Mouse (Mus musculus): ENCODE measurements around the gene Atrnl1. TPM values are rescaled to one million over a fixed set of nuclear protein-coding genes. Genes with fewer than 3 reads are reported as not detected.
A peak's percentile ranks its signal among the peaks of the same experiment; 100 is the strongest.
"Not testable (repeated sequence)": the region's sequence is repeated elsewhere in the genome, so short reads cannot be mapped to it uniquely, and the experiment has no call there.

Atrnl1 gene
- total RNA-seq, 2 experiments from 2014 or later = 25.3 to 33.2 TPM

DNA sequence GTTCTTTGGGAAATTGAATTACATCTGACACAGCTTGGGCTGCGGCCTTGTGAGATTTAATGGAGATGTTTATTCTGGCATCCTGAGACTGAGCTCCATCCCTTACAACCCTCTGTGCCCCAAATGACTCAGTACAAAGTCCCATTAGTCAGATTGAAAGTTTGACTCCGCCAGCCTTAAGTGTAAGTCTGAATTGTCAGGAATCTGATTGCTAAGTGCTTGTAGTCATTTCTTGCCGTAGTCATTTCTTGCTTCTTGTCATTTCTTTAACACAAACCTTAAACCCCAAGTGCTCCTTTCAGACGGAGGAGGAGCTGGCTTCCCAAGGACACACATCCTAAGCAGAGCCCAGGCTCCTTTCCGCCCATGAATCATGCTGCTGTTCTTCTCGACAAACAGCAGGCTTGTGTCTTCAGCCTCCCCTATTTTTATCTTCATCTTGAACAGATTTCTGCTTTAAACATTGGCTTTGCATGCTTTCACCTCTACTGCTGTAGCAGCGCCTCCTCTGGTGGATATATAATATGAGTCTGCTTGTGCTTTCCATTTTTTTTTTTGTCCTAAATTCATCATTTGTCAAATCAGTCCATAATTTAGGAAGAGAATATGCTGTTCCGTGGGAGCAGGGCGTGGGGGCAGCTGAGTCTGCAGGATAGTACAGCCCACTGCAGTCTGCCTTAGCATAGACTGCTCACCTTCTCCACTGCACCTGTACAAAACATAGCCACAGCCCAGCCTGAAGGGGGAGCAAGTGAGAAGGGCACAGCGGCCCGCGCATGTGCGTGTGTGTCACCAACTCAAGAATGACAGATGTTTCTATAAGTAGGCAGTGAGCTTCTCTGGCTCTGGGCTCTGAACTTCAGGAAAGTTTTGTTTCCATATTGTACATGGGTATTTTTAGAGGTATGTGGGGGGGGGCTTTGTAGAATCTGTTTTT is 214.7 kb downstream of the Atrnl1 start:
- DNase-seq = no peak

DNA sequence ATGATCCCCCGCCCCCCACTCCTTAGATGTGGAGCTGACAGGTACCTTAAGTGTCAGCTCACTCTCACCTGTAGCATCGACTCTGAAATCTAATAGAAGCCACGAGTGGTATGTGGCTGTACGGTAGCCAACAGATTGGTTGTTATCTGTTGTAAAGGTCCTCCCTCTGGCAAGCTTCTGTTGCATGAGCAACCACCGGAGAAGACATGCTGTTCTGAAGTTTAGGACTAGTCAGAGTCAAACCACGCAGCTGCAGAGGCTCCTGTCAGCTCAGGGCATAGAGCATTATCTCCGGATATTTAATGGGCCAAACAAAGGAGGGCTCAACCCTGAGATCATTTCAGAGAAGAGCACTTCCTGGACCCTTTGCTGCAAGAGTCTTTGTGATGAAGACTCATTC is 222.2 kb downstream of the Atrnl1 start:
- DNase-seq = no peak

DNA sequence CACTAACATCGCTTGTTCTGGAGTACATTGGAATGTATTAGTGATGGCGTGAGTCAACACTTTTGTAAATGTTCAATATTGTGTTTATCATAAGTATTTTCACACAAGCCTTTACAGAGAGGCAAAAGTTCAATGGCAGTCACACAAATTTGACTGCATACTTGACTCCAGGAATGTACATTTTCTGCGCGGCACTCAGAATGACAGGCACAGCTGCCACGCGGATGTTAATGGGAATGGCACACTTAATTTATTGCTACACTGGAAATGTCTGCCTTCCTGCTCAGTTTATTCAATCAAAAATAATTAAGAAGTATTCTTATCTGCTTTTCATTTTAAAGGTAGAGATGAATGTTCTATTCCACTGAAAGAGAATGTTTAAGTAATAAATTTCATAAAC is 227.0 kb downstream of the Atrnl1 start:
- no peak for DNase-seq

DNA sequence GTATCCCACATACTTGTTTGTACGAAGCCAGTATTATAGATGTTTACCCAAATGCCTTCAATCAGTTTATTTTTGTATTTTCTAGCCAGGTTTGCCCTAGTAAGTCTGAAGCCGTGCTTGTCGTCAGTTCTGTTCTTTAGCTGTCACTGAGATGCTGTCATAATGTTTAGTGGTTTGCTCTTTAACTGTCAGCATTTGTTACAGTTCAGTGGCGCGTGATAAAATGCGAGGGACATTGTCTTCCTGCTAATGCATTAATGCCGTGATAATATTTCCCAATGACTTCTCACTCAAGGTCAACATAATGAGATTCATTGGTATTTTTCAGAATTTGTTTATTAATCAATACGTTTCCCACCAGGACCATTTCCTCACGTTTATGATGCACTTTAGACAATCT is 227.7 kb downstream of the Atrnl1 start:
- no peak for DNase-seq

DNA sequence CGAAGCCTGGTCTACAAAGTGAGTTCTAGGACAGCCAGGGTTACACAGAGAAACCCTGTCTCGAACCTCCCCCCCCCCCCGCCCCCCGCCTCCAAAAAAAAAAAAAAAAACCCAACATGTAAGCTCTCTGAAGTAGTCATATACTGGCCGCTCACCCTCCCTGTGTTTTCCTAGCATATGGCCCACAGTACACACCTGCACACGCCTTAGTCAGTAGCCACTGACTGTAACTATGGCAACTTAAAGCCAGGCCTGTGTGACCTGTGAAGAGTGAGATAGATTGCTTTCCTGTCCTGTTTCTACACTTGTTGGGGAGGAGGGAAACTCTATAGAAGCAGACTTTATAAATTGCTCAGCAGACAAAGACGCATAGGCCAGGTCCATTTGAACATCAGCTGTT is 239.1 kb downstream of the Atrnl1 start:
- no peak for DNase-seq

DNA sequence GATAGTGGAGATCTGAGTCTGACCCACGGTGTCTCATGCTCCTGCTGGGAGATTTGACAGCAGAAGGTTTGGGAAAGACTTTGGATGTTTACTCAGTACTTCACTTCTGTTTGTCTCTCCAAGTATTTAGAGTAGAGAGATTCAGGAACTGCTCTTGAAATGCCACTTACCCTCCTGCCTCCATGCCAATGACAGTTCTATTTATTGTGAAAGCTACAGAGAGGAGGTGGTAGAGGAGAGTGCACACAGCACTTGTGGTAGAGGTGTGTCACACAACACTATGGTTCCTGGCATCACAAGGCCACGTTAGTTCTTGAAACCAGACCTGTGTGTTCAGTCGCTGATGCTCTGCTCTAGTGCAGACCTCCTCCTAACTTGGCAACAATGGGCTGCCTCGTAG is 257.5 kb downstream of the Atrnl1 start:
- DNase-seq = no peak

DNA sequence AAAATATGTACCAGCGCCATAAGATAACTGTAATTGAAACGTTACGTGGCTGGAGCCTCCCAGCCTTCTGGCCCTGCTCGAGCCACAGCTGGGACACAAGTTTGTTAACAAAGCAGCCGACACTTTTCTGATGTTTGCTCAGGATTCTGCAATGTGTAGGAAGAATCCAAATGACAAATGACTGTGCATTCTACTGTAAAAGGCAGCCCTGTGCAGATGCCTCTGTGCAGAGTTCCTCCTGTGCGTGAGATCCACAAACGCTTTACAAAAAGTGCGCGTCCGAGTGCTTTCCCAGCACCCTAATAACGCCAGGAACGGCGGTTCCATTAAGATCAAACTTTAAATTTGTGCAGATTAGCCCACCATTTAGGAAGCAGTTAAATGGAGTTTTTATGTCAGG is 260.0 kb downstream of the Atrnl1 start:
- DNase-seq = no peak

DNA sequence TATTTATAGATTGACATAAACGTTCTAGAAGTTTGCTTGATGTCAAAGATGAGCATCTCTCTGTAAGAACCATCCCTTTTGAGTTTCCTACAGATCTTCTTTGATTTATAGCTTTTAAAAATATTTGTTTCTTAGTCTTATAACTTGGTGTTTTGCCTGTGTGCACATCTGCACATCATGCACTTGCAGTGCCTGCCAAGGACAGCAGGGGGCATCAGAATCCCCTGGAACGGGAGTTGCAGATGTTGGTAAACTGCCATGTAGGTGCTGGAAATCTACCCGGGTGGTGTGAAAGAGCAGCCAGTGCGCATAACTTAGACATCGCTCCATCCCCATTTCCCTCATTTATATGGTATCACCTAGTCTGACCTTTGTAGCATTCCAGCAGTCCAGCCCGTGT is 265.2 kb downstream of the Atrnl1 start:
- DNase-seq = peak; percentile 10

DNA sequence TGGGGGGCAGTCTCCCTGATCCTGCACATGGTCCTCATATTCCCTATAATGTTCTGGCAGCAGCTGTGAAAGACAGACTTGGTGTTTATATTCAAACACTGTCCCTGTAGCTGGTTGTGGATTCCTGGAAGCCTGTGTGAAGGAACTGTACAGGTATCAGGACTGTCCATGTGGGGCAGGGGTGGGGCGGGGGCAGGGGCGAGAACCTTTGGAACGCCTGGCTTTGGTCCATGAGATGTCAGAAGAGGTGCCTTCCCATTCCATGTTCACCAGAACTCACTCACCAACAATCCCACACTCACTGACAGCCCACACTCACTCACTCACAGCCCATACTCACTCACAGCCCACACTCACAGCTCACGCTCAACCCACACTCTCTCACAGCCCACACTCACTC is 266.5 kb downstream of the Atrnl1 start:
- no peak for DNase-seq

DNA sequence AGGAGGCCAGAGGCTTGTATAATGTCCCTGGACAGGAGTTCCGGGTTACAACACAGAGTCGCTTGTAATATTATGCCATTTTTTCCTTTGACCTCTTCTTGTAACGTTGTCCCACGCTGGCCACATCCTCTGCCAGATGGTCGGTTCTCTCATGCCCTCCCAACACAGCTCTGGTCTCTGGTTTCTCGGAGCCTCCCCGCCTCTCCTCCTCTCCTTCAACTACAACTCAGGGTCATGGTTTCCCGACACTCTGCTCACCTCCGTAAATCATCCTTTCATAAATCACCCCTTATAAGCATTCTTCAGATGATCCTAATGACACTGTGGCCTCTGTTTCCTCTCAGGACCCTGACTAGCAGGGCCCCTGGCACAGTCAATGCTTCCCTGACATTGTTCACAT is 267.7 kb downstream of the Atrnl1 start:
- DNase-seq = no peak

DNA sequence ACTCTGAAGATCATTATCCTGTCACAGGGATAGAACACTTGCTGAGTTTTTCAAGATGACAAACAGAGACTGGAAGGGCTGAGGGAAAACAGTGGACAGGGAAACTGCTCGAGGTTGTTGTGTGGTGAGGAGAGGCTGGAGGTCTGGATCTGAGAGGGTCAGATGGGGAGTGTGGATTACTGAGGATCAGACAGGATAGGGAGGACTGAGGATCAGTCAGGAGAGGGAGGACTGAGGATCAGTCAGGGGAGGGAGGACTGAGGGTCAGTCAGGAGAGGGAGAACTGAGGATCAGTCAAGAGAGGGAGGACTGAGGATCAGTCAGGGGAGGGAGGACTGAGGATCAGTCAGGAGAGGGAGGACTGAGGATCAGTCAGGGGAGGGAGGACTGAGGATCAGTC is 269.0 kb downstream of the Atrnl1 start:
- not testable (repeated sequence) for DNase-seq

DNA sequence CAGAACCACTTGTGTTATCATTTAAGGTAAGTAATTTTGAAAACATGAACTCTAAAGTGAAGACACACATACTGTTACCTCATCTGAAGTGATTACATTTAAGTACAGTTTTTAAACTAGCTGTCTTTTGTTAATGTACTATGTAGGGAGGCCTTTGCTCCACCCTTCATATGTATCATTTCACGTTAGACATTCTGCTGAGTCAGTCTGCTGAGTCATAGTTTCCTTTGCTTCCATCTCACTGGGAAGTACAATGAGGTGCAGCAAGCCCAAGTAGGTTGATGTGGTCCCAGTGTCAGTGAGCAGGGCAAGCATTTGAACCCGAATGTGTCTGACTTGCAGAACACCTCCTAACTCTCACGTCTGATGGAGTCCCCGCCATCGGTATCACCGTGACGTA is 271.1 kb downstream of the Atrnl1 start:
- no peak for DNase-seq

DNA sequence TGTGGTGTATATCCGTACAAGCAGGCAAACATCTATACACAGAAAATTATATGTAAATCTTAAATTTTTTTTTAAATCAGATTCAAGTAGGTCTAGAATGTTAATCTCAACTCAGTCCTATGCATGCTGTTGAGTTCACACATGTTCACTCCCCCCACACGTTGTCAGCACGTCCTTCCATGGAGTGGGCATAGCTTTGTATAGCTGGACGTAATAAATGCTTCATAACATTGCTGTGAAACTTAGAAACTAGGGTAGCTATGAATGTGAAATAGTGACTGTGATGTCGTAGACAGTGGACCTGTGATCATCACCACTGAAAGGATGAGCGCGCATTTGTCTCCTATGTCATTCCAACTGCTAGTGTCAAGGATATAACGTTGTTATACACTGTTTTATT is 278.0 kb downstream of the Atrnl1 start:
- no peak for DNase-seq

DNA sequence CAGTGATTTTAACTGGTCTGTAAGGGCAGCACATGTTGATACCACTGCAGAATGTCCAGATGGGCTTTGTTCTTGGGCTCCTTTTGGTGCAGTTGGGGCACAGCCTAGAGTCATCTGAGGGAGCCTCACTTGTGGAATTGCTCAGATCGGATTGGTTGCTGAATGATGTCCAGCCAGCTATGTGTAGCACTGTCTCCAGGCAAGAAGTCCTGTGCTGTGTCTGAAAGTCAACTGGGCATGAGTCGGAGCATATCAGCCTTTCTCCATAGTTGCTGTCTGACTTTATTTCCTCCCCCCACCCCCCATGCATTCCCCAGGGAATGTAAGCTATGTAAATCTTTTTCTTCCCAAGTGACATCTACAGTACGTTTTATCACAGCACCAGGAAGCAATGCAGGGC is 278.9 kb downstream of the Atrnl1 start:
- no peak for DNase-seq

DNA sequence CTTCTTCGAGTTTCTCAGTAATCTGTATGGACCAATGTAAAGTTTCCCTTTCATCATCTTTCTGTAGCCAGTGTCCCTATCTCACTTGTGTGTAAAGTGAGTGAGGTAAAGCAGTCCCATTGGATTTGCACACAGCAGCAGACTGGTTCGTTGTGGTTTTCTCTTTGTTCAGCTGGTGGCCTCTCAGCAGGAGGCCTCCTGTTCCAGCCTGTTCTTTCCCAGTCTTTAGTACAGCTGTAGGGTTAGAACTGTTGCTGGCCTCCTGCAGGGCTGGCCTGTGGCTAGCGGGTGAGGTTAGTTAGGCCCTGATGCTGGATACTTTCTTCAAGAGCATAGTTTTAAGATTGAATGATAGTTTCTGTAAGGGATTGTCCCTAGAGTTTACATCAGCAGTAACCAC is 280.1 kb downstream of the Atrnl1 start:
- no peak for DNase-seq

DNA sequence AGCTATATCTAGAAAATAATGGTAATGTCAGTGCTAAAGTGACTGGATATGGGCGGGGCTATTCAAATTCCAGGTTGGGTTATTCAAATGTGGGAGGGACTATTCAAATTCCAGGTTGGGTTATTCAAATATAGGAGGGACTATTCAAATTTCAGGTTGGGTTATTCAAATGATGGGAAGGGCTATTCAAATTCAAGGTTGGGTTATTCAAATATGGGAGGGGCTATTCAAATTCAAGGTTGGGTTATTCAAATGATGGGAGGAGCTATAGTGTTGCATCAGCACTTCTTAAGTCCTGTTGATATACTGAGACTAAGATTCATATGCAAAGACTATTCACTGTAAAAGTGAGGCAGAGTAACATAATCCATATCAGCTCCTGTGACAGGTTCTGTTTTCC is 283.4 kb downstream of the Atrnl1 start:
- no peak for DNase-seq

DNA sequence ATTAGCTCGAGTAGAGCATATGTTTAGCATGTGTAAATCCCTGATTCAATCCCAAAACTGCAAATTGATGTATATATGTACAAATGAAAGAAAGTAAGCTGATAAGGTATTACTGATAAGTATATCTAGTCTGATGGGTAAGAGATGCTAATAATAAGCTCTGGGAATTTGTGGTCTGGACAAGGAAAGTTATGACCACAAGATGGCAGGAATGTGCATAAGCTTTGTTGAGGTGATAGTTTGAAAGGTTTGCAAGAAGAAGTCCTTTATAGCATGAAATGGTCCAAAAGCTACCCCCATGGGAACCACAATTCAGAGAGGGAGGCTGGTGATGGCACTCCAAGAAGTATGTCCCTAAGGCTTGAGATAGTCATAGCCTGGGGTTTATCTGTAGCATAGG is 289.2 kb downstream of the Atrnl1 start:
- no peak for DNase-seq

DNA sequence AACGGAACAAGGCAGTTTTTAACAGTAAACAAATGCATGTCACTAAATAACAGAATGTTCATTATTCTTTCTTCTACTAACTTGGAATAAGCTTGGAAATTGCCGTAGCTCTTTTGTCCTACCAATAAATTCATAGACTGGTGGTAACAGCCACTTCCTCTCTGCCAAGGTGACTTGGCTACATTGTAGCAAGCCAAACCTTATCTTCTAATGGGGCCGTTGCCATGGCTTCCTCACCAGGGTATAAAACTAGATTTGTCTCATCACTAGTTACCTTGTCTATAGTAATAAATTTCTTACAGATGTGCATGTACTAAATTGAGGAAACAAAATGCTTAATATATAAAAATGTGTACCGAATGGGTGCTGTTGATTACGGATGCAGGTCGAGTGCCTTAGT is 298.6 kb downstream of the Atrnl1 start:
- no peak for DNase-seq

DNA sequence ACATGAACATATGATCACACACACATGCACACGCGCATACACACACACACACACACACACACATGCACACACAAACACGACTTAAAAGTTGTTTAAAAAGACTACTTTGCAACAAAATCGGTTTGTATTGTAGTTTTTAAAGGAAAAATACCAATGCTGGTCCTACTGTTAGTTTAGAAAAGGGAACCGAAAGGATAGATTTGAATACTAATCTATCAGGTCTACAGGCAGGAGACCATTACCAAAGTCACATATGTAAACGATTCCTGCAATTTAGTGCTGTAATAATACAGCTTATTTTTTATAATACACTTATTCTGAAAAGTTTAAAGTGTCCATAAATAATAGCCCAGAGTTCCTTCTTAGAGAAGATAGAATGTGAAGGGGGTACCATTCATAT is 299.8 kb downstream of the Atrnl1 start:
- no peak for DNase-seq

DNA sequence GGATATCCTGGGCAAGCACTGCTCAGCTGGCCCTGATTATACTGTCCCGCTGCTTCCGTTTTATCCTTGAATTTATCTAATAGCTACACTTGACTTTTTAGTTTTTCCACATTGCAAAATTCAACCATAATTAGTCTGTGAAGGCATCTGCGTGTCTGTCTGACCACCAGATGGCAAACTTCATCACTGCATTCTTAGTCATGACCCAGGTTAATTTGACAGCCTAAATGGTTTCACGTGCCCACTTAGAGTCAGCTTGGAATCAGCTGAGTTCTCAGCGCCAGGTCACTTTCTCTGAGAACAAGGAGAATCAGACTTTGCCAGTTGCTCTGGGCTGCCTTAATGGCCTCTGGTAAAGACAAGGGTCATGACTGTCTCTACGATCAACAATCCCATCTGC is 305.5 kb downstream of the Atrnl1 start:
- no peak for DNase-seq

DNA sequence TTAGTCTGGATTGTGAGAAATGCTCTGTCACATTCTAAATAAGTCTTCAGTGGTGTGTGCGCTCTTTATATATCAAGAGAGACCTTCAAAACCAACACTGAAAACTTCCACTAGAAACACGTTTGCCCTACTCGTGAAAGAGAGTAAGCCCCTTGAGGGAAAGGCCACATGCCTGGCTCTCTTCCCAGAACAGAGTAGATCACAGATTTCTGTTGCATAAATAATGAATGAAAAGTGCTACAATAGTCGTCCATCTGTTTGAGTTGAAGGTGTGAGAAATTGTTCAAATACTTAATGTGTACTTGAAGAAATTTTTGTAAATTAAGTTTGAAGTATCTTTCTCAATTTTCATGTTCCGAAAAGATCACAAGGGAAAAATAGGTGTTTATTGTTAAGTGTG is 312.2 kb downstream of the Atrnl1 start:
- DNase-seq = no peak

DNA sequence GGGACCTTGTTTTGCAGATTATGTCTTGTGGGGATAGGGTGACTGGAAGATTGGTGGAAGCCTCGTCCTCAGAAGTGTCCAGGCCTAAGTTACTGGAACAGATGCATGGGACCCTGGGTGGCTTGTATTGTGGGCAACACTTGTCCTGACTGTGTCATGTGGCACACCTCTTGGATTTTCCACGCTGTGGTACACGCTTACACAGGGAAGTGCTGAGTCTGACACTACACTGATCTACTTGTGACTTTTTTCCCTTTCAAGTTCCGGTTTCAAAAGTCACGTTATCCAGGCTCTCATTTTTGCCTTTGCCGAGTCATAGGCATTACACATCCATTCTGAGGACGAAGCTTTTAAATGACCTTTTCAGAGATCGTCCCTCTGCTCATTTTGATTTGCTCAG is 314.0 kb downstream of the Atrnl1 start:
- DNase-seq = no peak

DNA sequence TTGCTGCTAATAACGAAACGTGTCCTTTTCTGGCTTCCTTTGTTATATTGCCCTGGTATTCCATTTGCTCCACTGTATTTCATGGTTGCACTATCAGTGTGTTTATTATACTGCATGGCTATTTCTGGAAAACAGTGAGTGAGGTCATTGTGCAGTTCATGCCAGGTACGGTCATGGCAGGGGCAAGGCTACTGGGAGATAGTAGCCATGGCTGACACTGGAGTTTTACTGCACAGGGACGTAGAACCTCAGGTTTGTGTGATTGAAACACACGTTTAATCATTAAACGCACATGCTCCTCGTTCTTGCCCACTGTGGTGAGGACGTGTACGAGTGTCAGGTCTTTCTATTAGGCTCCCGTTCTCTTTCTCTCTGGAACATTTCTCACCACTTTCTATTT is 314.8 kb downstream of the Atrnl1 start:
- peak; percentile 22 for DNase-seq

DNA sequence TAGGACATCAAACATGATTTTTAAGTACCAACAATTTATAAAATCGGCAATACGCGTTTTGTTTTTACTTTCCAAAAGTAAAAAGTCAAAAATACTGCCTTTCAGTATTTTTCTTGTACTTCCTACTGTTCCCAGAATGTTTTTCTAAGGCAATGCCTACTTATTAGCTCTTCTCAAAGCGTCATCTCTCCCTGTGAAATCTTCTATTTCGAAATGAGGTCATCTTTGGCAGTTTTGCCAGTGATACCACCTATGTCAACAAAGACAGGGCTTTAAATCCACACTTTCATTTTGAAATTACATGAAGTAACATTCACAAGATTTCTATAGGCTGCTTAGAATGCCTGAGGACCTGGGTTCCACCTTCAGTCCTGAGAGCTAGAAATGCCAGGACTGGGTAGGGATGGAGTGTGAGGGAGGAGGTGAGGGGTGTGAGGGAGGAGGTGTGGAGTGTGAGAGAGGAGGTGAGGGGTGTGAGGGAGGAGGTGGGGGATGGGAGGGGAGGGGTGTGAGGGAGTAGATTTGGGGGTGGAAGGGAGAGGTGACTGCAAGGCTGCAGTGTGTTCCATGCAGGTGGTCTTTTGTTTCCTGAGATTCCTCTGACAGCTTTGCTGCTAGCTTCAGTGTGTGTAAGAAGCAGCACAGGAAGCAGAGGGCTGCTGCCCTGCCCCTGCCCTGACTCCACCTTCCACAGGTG is 315.5 kb downstream of the Atrnl1 start:
- no peak for DNase-seq

Data from adrenal gland, postnatal 10 days (tissue).